Mouse (Mus musculus): ENCODE results near the gene Pfas. TPM values are rescaled to one million over a fixed set of nuclear protein-coding genes. Genes with fewer than 3 reads are reported as not detected.

Pfas gene
- polyA plus RNA-seq, 1 experiment from 2014 or later: 33.9 TPM

GRCm38 (mm10) chr11:69038173-69038572 lies 29.9 kb upstream of the Pfas start:
- no peaks in the 10 kb centered on the region for H3K27me3 ChIP-seq (ENCODE audit: insufficient read depth, low read length)
- no peak overlapping the region for H3K4me3 ChIP-seq (ENCODE audit: low read length)
- no peak overlapping the region for H3K4me2 ChIP-seq (replicated peaks; ENCODE audit: low read depth, low read length)
- H3K4me1 ChIP-seq (ENCODE audit: insufficient read depth, low read length): peaks cover 25% of the 10 kb centered on the region
- H3K27ac ChIP-seq (ENCODE audit: low read length): no peak overlapping the region
- WGBS: 73% methylated on average over 5 of the region's 5 CpGs
- H3K9me3 ChIP-seq (ENCODE audit: low read length): no peaks in the 10 kb centered on the region
- ATAC-seq (ENCODE audit: low FRiP score, low TSS enrichment): no peak
- no peak overlapping the region for H3K9ac ChIP-seq (replicated peaks; ENCODE audit: low read length)
- peaks cover 19% of the 10 kb centered on the region for H3K36me3 ChIP-seq (ENCODE audit: insufficient read depth, low read length)

GRCm38 (mm10) chr11:69037231-69038061 lies 29.2 kb upstream of the Pfas start:
- Histone ChIP-seq H3K9ac (replicated peaks; ENCODE audit: low read length) (peak overlapping the region; percentile 68), H3K36me3 (ENCODE audit: insufficient read depth, low read length) (peaks cover 24% of the 10 kb centered on the region), H3K4me1 (ENCODE audit: insufficient read depth, low read length) (peaks cover 25% of the 10 kb centered on the region), H3K4me3 (ENCODE audit: low read length) (peak overlapping the region; percentile 63), H3K4me2 (replicated peaks; ENCODE audit: low read depth, low read length) (peak overlapping the region; percentile 50), H3K27me3 (ENCODE audit: insufficient read depth, low read length) (no peaks in the 10 kb centered on the region), H3K9me3 (ENCODE audit: low read length) (no peaks in the 10 kb centered on the region), H3K27ac (ENCODE audit: low read length) (peak overlapping the region; percentile 65)
- WGBS: under 1% methylated on average over 34 of the region's 34 CpGs
- ATAC-seq (ENCODE audit: low FRiP score, low TSS enrichment): peak; percentile 28; the same call in 1 of the 2 replicates

- Histone ChIP-seq H3K27me3 (ENCODE audit: insufficient read depth, low read length) (no peaks in the 10 kb centered on the region), H3K27ac (ENCODE audit: low read length) (peak overlapping the region; percentile 65), H3K4me3 (ENCODE audit: low read length) (peak overlapping the region; percentile 63), H3K4me2 (replicated peaks; ENCODE audit: low read depth, low read length) (peak overlapping the region; percentile 50), H3K9ac (replicated peaks; ENCODE audit: low read length) (peak overlapping the region; percentile 68), H3K36me3 (ENCODE audit: insufficient read depth, low read length) (peaks cover 28% of the 10 kb centered on the region), H3K4me1 (ENCODE audit: insufficient read depth, low read length) (peaks cover 25% of the 10 kb centered on the region), H3K9me3 (ENCODE audit: low read length) (no peaks in the 10 kb centered on the region)
- ATAC-seq (ENCODE audit: low FRiP score, low TSS enrichment): no peak
- WGBS: 10% methylated on average over 20 of the region's 20 CpGs
Measured at GRCm38 (mm10) chr11:69036486-69037230, 28.4 kb upstream of the Pfas start.

- Histone ChIP-seq H3K4me1 (ENCODE audit: insufficient read depth, low read length) (peaks cover 25% of the 10 kb centered on the region), H3K36me3 (ENCODE audit: insufficient read depth, low read length) (peaks cover 36% of the 10 kb centered on the region), H3K4me3 (ENCODE audit: low read length) (peak overlapping the region; percentile 6; the same call in 1 of the 2 replicates), H3K9ac (replicated peaks; ENCODE audit: low read length) (0 out of 2 replicates have a peak overlapping the region, but pooled peaks have one; percentile 42), H3K9me3 (ENCODE audit: low read length) (no peaks in the 10 kb centered on the region), H3K27ac (ENCODE audit: low read length) (peak overlapping the region; percentile 82), H3K4me2 (replicated peaks; ENCODE audit: low read depth, low read length) (peak overlapping the region; percentile 50; the same call in 1 of the 2 replicates), H3K27me3 (ENCODE audit: insufficient read depth, low read length) (no peaks in the 10 kb centered on the region)
- peak; percentile 32 for ATAC-seq (ENCODE audit: low FRiP score, low TSS enrichment)
- WGBS: 6% methylated on average over 8 of the region's 8 CpGs
Measured at GRCm38 (mm10) chr11:69035849-69036248, 27.6 kb upstream of the Pfas start.

- Histone ChIP-seq H3K27ac (ENCODE audit: low read length) (peak overlapping the region; percentile 82), H3K36me3 (ENCODE audit: insufficient read depth, low read length) (peaks cover 40% of the 10 kb centered on the region), H3K27me3 (ENCODE audit: insufficient read depth, low read length) (no peaks in the 10 kb centered on the region), H3K4me2 (replicated peaks; ENCODE audit: low read depth, low read length) (peak overlapping the region; percentile 36; the same call in 1 of the 2 replicates), H3K4me3 (ENCODE audit: low read length) (peak overlapping the region; percentile 6; the same call in 1 of the 2 replicates), H3K9me3 (ENCODE audit: low read length) (no peaks in the 10 kb centered on the region), H3K4me1 (ENCODE audit: insufficient read depth, low read length) (peaks cover 25% of the 10 kb centered on the region), H3K9ac (replicated peaks; ENCODE audit: low read length) (0 out of 2 replicates have a peak overlapping the region, but pooled peaks have one; percentile 42)
- no peak for ATAC-seq (ENCODE audit: low FRiP score, low TSS enrichment)
- 82% methylated on average over 9 of the region's 9 CpGs for WGBS
Measured at GRCm38 (mm10) chr11:69035411-69035810, 27.2 kb upstream of the Pfas start.

GRCm38 (mm10) chr11:69034585-69034984 lies 26.3 kb upstream of the Pfas start:
- Histone ChIP-seq H3K4me2 (replicated peaks; ENCODE audit: low read depth, low read length) (no peak overlapping the region), H3K9ac (replicated peaks; ENCODE audit: low read length) (no peak overlapping the region), H3K9me3 (ENCODE audit: low read length) (no peaks in the 10 kb centered on the region), H3K4me1 (ENCODE audit: insufficient read depth, low read length) (peaks cover 25% of the 10 kb centered on the region), H3K36me3 (ENCODE audit: insufficient read depth, low read length) (peaks cover 46% of the 10 kb centered on the region), H3K27me3 (ENCODE audit: insufficient read depth, low read length) (no peaks in the 10 kb centered on the region), H3K27ac (ENCODE audit: low read length) (no peak overlapping the region), H3K4me3 (ENCODE audit: low read length) (no peak overlapping the region)
- 88% methylated on average over 3 of the region's 3 CpGs for WGBS
- ATAC-seq (ENCODE audit: low FRiP score, low TSS enrichment): no peak

GRCm38 (mm10) chr11:69033552-69033951 lies 25.3 kb upstream of the Pfas start:
- ATAC-seq (ENCODE audit: low FRiP score, low TSS enrichment): no peak
- Histone ChIP-seq H3K27me3 (ENCODE audit: insufficient read depth, low read length) (no peaks in the 10 kb centered on the region), H3K9me3 (ENCODE audit: low read length) (no peaks in the 10 kb centered on the region), H3K9ac (replicated peaks; ENCODE audit: low read length) (no peak overlapping the region), H3K4me1 (ENCODE audit: insufficient read depth, low read length) (peaks cover 15% of the 10 kb centered on the region), H3K36me3 (ENCODE audit: insufficient read depth, low read length) (peaks cover 55% of the 10 kb centered on the region), H3K27ac (ENCODE audit: low read length) (no peak overlapping the region), H3K4me2 (replicated peaks; ENCODE audit: low read depth, low read length) (no peak overlapping the region), H3K4me3 (ENCODE audit: low read length) (no peak overlapping the region)
- WGBS: 74% methylated on average over 9 of the region's 9 CpGs

GRCm38 (mm10) chr11:69028805-69029204 lies 20.5 kb upstream of the Pfas start:
- H3K27me3 ChIP-seq (ENCODE audit: insufficient read depth, low read length): no peaks in the 10 kb centered on the region
- no peaks in the 10 kb centered on the region for H3K9me3 ChIP-seq (ENCODE audit: low read length)
- H3K4me1 ChIP-seq (ENCODE audit: insufficient read depth, low read length): no peaks in the 10 kb centered on the region
- H3K4me3 ChIP-seq (ENCODE audit: low read length): no peak overlapping the region
- WGBS: 60% methylated on average over 2 of the region's 2 CpGs
- peaks cover 80% of the 10 kb centered on the region for H3K36me3 ChIP-seq (ENCODE audit: insufficient read depth, low read length)
- no peak overlapping the region for H3K9ac ChIP-seq (replicated peaks; ENCODE audit: low read length)
- no peak overlapping the region for H3K27ac ChIP-seq (ENCODE audit: low read length)
- no peak overlapping the region for H3K4me2 ChIP-seq (replicated peaks; ENCODE audit: low read depth, low read length)
- no peak for ATAC-seq (ENCODE audit: low FRiP score, low TSS enrichment)

GRCm38 (mm10) chr11:69026562-69026961 lies 18.3 kb upstream of the Pfas start:
- Histone ChIP-seq H3K9me3 (ENCODE audit: low read length) (no peaks in the 10 kb centered on the region), H3K4me2 (replicated peaks; ENCODE audit: low read depth, low read length) (no peak overlapping the region), H3K36me3 (ENCODE audit: insufficient read depth, low read length) (peaks cover 80% of the 10 kb centered on the region), H3K4me3 (ENCODE audit: low read length) (no peak overlapping the region), H3K4me1 (ENCODE audit: insufficient read depth, low read length) (no peaks in the 10 kb centered on the region), H3K27me3 (ENCODE audit: insufficient read depth, low read length) (no peaks in the 10 kb centered on the region), H3K9ac (replicated peaks; ENCODE audit: low read length) (no peak overlapping the region), H3K27ac (ENCODE audit: low read length) (no peak overlapping the region)
- ATAC-seq (ENCODE audit: low FRiP score, low TSS enrichment): no peak
- 97% methylated on average over 3 of the region's 3 CpGs for WGBS

All from kidney, embryonic 16.5 days (tissue).